Mouse (Mus musculus): ENCODE data around the gene Tbc1d10c. TPM values are rescaled to one million over a fixed set of nuclear protein-coding genes. Genes with fewer than 3 reads are reported as not detected.

Gene Tbc1d10c
- polyA plus RNA-seq, 1 experiment from 2014 or later, result 3.4 TPM

GRCm38 (mm10) chr19:4213524-4213974, 22.5 kb upstream of the Tbc1d10c start:
- no peak for DNase-seq (ENCODE audit: low spot score)
- Histone ChIP-seq H3K27me3 (replicated peaks; ENCODE audit: control insufficient read depth, insufficient read depth, low read length) (peaks cover 90% of the 10 kb centered on the region), H3K4me3 (ENCODE audit: low read depth, low read length) (peak overlapping the region; percentile 67), H3K9ac (ENCODE audit: low read depth, low read length) (no peak overlapping the region), H3K36me3 (ENCODE audit: control insufficient read depth, insufficient read depth, low read length) (no peaks in the 10 kb centered on the region), H3K4me2 (peak overlapping the region; percentile 84), H3K27ac (ENCODE audit: low read depth, low read length) (no peak overlapping the region), H3K4me1 (replicated peaks; ENCODE audit: control insufficient read depth, insufficient read depth, low read length) (peaks cover 33% of the 10 kb centered on the region), H3K9me3 (ENCODE audit: control insufficient read depth, low read length) (no peaks in the 10 kb centered on the region)
- no peak for ATAC-seq (replicated peaks; ENCODE audit: low FRiP score)
- 3% methylated on average over 9 of the region's 9 CpGs for WGBS

GRCm38 (mm10) chr19:4211891-4212588, 21.0 kb upstream of the Tbc1d10c start:
- no peaks in the 10 kb centered on the region for H3K36me3 ChIP-seq (ENCODE audit: control insufficient read depth, insufficient read depth, low read length)
- H3K27me3 ChIP-seq (replicated peaks; ENCODE audit: control insufficient read depth, insufficient read depth, low read length), result peaks cover 77% of the 10 kb centered on the region
- no peak overlapping the region for H3K4me3 ChIP-seq (ENCODE audit: low read depth, low read length)
- no peak overlapping the region for H3K9ac ChIP-seq (ENCODE audit: low read depth, low read length)
- WGBS, result 40% methylated on average over 4 of the region's 4 CpGs
- H3K9me3 ChIP-seq (ENCODE audit: control insufficient read depth, low read length), result no peaks in the 10 kb centered on the region
- H3K4me1 ChIP-seq (replicated peaks; ENCODE audit: control insufficient read depth, insufficient read depth, low read length), result peaks cover 29% of the 10 kb centered on the region
- H3K4me2 ChIP-seq, result no peak overlapping the region
- no peak for ATAC-seq (replicated peaks; ENCODE audit: low FRiP score)
- no peak for DNase-seq (ENCODE audit: low spot score)
- no peak overlapping the region for H3K27ac ChIP-seq (ENCODE audit: low read depth, low read length)

- no peak overlapping the region for H3K4me3 ChIP-seq (ENCODE audit: low read depth, low read length)
- 58% methylated on average over 5 of the region's 5 CpGs for WGBS
- peaks cover 5% of the 10 kb centered on the region for H3K4me1 ChIP-seq (replicated peaks; ENCODE audit: control insufficient read depth, insufficient read depth, low read length)
- no peak overlapping the region for H3K27ac ChIP-seq (ENCODE audit: low read depth, low read length)
- no peaks in the 10 kb centered on the region for H3K36me3 ChIP-seq (ENCODE audit: control insufficient read depth, insufficient read depth, low read length)
- no peak overlapping the region for H3K4me2 ChIP-seq
- DNase-seq (ENCODE audit: low spot score) (no peak), ATAC-seq (replicated peaks; ENCODE audit: low FRiP score) (no peak)
- peaks cover 48% of the 10 kb centered on the region for H3K27me3 ChIP-seq (replicated peaks; ENCODE audit: control insufficient read depth, insufficient read depth, low read length)
- no peaks in the 10 kb centered on the region for H3K9me3 ChIP-seq (ENCODE audit: control insufficient read depth, low read length)
- H3K9ac ChIP-seq (ENCODE audit: low read depth, low read length), result no peak overlapping the region
Observed at GRCm38 (mm10) chr19:4208563-4208962, 17.5 kb upstream of the Tbc1d10c start.

GRCm38 (mm10) chr19:4206971-4207370, 15.9 kb upstream of the Tbc1d10c start:
- Histone ChIP-seq H3K36me3 (ENCODE audit: control insufficient read depth, insufficient read depth, low read length) (no peaks in the 10 kb centered on the region), H3K27ac (ENCODE audit: low read depth, low read length) (no peak overlapping the region), H3K27me3 (replicated peaks; ENCODE audit: control insufficient read depth, insufficient read depth, low read length) (peaks cover 32% of the 10 kb centered on the region), H3K4me3 (ENCODE audit: low read depth, low read length) (no peak overlapping the region), H3K4me2 (no peak overlapping the region), H3K4me1 (replicated peaks; ENCODE audit: control insufficient read depth, insufficient read depth, low read length) (peaks cover 9% of the 10 kb centered on the region), H3K9ac (ENCODE audit: low read depth, low read length) (no peak overlapping the region), H3K9me3 (ENCODE audit: control insufficient read depth, low read length) (no peaks in the 10 kb centered on the region)
- peak; percentile 60; the same call in 1 of the 2 replicates for ATAC-seq (replicated peaks; ENCODE audit: low FRiP score)
- WGBS, result 0% methylated on average over 2 of the region's 2 CpGs
- no peak for DNase-seq (ENCODE audit: low spot score)

- H3K9ac ChIP-seq (ENCODE audit: low read depth, low read length), result no peak overlapping the region
- H3K4me3 ChIP-seq (ENCODE audit: low read depth, low read length), result no peak overlapping the region
- H3K9me3 ChIP-seq (ENCODE audit: control insufficient read depth, low read length), result no peaks in the 10 kb centered on the region
- H3K27ac ChIP-seq (ENCODE audit: low read depth, low read length), result no peak overlapping the region
- ATAC-seq (replicated peaks; ENCODE audit: low FRiP score), result no peak
- no peaks in the 10 kb centered on the region; the same call in 1 of the 2 replicates for H3K36me3 ChIP-seq (ENCODE audit: control insufficient read depth, insufficient read depth, low read length)
- no peak overlapping the region for H3K4me2 ChIP-seq
- 59% methylated on average over 3 of the region's 4 CpGs for WGBS
- no peak for DNase-seq (ENCODE audit: low spot score)
- H3K27me3 ChIP-seq (replicated peaks; ENCODE audit: control insufficient read depth, insufficient read depth, low read length), result peaks cover 14% of the 10 kb centered on the region
- peaks cover 19% of the 10 kb centered on the region for H3K4me1 ChIP-seq (replicated peaks; ENCODE audit: control insufficient read depth, insufficient read depth, low read length)
Observed at GRCm38 (mm10) chr19:4204889-4205288, 13.8 kb upstream of the Tbc1d10c start.

- H3K27me3 ChIP-seq (replicated peaks; ENCODE audit: control insufficient read depth, insufficient read depth, low read length), result peaks cover 6% of the 10 kb centered on the region; the same call in 1 of the 2 replicates
- no peak for ATAC-seq (replicated peaks; ENCODE audit: low FRiP score)
- no peak overlapping the region for H3K9ac ChIP-seq (ENCODE audit: low read depth, low read length)
- H3K27ac ChIP-seq (ENCODE audit: low read depth, low read length), result 0 out of 2 replicates have a peak overlapping the region, but pooled peaks have one; percentile 13
- no peak overlapping the region for H3K4me2 ChIP-seq
- DNase-seq (ENCODE audit: low spot score), result no peak
- WGBS, result 51% methylated on average over 13 of the region's 13 CpGs
- peaks cover 19% of the 10 kb centered on the region for H3K4me1 ChIP-seq (replicated peaks; ENCODE audit: control insufficient read depth, insufficient read depth, low read length)
- H3K36me3 ChIP-seq (ENCODE audit: control insufficient read depth, insufficient read depth, low read length), result peaks cover 5% of the 10 kb centered on the region; the same call in 1 of the 2 replicates
- no peaks in the 10 kb centered on the region for H3K9me3 ChIP-seq (ENCODE audit: control insufficient read depth, low read length)
- H3K4me3 ChIP-seq (ENCODE audit: low read depth, low read length), result no peak overlapping the region
Observed at GRCm38 (mm10) chr19:4203604-4204326, 12.7 kb upstream of the Tbc1d10c start.

GRCm38 (mm10) chr19:4203148-4203547, 12.1 kb upstream of the Tbc1d10c start:
- Histone ChIP-seq H3K4me3 (ENCODE audit: low read depth, low read length) (no peak overlapping the region), H3K9me3 (ENCODE audit: control insufficient read depth, low read length) (no peaks in the 10 kb centered on the region), H3K27ac (ENCODE audit: low read depth, low read length) (peak overlapping the region; percentile 28; the same call in 1 of the 2 replicates), H3K36me3 (ENCODE audit: control insufficient read depth, insufficient read depth, low read length) (peaks cover 6% of the 10 kb centered on the region; the same call in 1 of the 2 replicates), H3K9ac (ENCODE audit: low read depth, low read length) (no peak overlapping the region), H3K4me2 (no peak overlapping the region), H3K27me3 (replicated peaks; ENCODE audit: control insufficient read depth, insufficient read depth, low read length) (peaks cover 6% of the 10 kb centered on the region; the same call in 1 of the 2 replicates), H3K4me1 (replicated peaks; ENCODE audit: control insufficient read depth, insufficient read depth, low read length) (peaks cover 19% of the 10 kb centered on the region)
- 51% methylated on average over 3 of the region's 3 CpGs for WGBS
- ATAC-seq (replicated peaks; ENCODE audit: low FRiP score), result no peak
- no peak for DNase-seq (ENCODE audit: low spot score)

GRCm38 (mm10) chr19:4202149-4202548, 11.1 kb upstream of the Tbc1d10c start:
- Histone ChIP-seq H3K4me3 (ENCODE audit: low read depth, low read length) (peak overlapping the region; percentile 84), H3K9me3 (ENCODE audit: control insufficient read depth, low read length) (no peaks in the 10 kb centered on the region), H3K27ac (ENCODE audit: low read depth, low read length) (peak overlapping the region; percentile 84; the same call in 1 of the 2 replicates), H3K4me2 (peak overlapping the region; percentile 94), H3K9ac (ENCODE audit: low read depth, low read length) (peak overlapping the region; percentile 80), H3K36me3 (ENCODE audit: control insufficient read depth, insufficient read depth, low read length) (peaks cover 7% of the 10 kb centered on the region; the same call in 1 of the 2 replicates), H3K27me3 (replicated peaks; ENCODE audit: control insufficient read depth, insufficient read depth, low read length) (peaks cover 6% of the 10 kb centered on the region; the same call in 1 of the 2 replicates), H3K4me1 (replicated peaks; ENCODE audit: control insufficient read depth, insufficient read depth, low read length) (peaks cover 19% of the 10 kb centered on the region)
- ATAC-seq (replicated peaks; ENCODE audit: low FRiP score) (no peak), DNase-seq (ENCODE audit: low spot score) (no peak)
- WGBS, result 34% methylated on average over 7 of the region's 7 CpGs

Measured in liver, embryonic 11.5 days (tissue).